Mouse (Mus musculus) midbrain, embryonic 11.5 days (tissue): ENCODE results near the gene Slc22a23. TPM values are rescaled to one million over a fixed set of nuclear protein-coding genes. Genes with fewer than 3 reads are reported as not detected.

Source experiments
- ATAC-seq: fragments of 200-750 bp; cut with Nextera tagmentation; 2 replicates; pipeline ENCODE4 v1.8.0; 2017; ENCODE audit warnings: moderate TSS enrichment, moderate library complexity; ENCODE audit not compliant: low FRiP score
- DNase-seq: peaks from one replicate; pipeline ENCODE4 v3.0.0; 2015; ENCODE audit warnings: low spot score; ENCODE audit errors: missing footprints
- H3K27ac ChIP-seq: fragments of 300-500 bp; sonication (generic); 2 replicates; pipeline ENCODE4 v1.5.1; 2014; ENCODE audit warnings: low read depth, low read length
- H3K27me3 ChIP-seq: fragments of 300-500 bp; sonication (generic); 2 replicates; pipeline ENCODE4 v1.6.1; 2014; ENCODE audit warnings: mild to moderate bottlenecking, low read length, moderate library complexity, mixed read lengths; ENCODE audit not compliant: control insufficient read depth, insufficient read depth
- H3K36me3 ChIP-seq: fragments of 300-500 bp; sonication (generic); 2 replicates; pipeline ENCODE4 v1.6.1; 2014; ENCODE audit warnings: mild to moderate bottlenecking, low read length, moderate library complexity, mixed read lengths; ENCODE audit not compliant: control insufficient read depth, insufficient read depth
- H3K4me1 ChIP-seq: fragments of 300-500 bp; sonication (generic); 2 replicates; pipeline ENCODE4 v1.6.1; 2014; ENCODE audit warnings: low read length; ENCODE audit not compliant: control insufficient read depth, insufficient read depth
- H3K4me2 ChIP-seq: fragments of 300-500 bp; sonication (generic); 2 replicates; pipeline ENCODE4 v1.6.1; 2014; ENCODE audit warnings: mild to moderate bottlenecking, moderate library complexity
- H3K4me3 ChIP-seq: fragments of 300-500 bp; sonication (generic); 2 replicates; pipeline ENCODE4 v1.5.1; 2014; ENCODE audit warnings: low read depth, low read length
- H3K9ac ChIP-seq: fragments of 300-500 bp; sonication (generic); 2 replicates; pipeline ENCODE4 v1.6.1; 2014; ENCODE audit warnings: low read length
- H3K9me3 ChIP-seq: fragments of 300-500 bp; sonication (generic); 2 replicates; pipeline ENCODE4 v1.6.1; 2016; ENCODE audit warnings: low read length; ENCODE audit not compliant: control insufficient read depth
- WGBS: fragments of 180-500 bp; shearing (Covaris S2); extraction: QIAGEN DNeasy Blood & Tissue Kit; methylation state at CpG from one replicate; pipeline ENCODE4 v1.1.7; 2014; 5-methylcytosine and 5-hydroxymethylcytosine counted together
- polyA plus RNA-seq: library from polyadenylated mRNA; unstranded; fragments of >200 nt; fragmentation: Nextera tagmentation; extraction: Ambion mirVana; gene quantifications from 2 replicates; pipeline ENCODE4 v1.2.1, GENCODE M21; 2014

Slc22a23 gene
- polyA plus RNA-seq, 1 experiment from 2014 or later: 18.5 TPM

DNA sequence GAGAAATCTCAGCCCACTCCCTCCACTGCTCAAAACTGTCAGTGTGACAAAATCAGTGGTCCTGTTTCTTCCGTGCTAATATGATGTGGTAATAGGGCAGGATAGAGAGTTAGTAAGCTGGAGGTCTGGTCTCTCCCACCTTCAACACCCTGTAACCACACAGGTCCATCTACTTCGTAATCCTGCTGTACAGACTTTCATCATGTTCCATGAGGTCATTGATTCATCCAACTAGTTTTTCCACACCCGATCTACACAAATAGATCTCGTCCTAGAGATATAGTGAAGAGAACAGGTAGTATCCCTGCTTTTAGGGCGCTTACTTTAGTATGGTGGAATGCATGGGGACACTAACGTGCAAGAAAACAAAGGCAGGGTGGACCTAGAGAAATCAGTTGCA, 63.6 kb downstream of the Slc22a23 start:
- Histone ChIP-seq H3K4me2 (no peak overlapping the region), H3K27ac (no peak overlapping the region), H3K4me3 (no peak overlapping the region), H3K36me3 (0 out of 2 replicates have a peak, but pooled peaks cover 6% of the 10 kb centered on the region), H3K9me3 (no peaks in the 10 kb centered on the region), H3K27me3 (no peaks in the 10 kb centered on the region), H3K9ac (no peak overlapping the region), H3K4me1 (peaks cover 5% of the 10 kb centered on the region)
- no peak for DNase-seq
- 91% methylated on average over 6 of the region's 6 CpGs for WGBS
- no peak for ATAC-seq

DNA sequence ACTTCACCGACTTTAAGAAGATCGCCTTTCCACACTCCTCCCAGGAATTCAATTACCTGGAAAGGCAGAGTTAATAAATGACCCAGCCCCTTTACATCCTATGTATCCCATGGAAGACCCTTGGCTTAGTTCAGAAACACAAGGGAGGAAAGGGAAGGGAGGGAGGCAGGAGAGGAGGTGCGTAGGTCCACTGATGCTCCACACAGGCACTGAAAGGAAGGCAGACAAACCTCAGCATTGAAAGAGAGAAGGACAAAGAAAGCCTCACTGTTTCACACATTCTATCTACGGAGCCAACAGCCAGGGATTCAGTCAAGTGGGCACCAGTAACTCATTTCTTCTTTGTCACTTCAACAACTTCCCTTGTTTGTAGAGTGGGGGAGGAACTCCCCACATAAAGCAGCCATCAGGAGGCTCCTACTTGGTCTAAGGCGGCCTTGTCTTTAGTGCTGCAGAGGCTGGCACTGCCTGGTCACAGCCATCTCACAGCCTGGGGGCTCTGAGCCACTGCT, 66.2 kb downstream of the Slc22a23 start:
- Histone ChIP-seq H3K4me2 (no peak overlapping the region), H3K27me3 (no peaks in the 10 kb centered on the region), H3K36me3 (0 out of 2 replicates have a peak, but pooled peaks cover 8% of the 10 kb centered on the region), H3K27ac (no peak overlapping the region), H3K9me3 (no peaks in the 10 kb centered on the region), H3K4me3 (no peak overlapping the region), H3K9ac (no peak overlapping the region), H3K4me1 (peaks cover 2% of the 10 kb centered on the region; the same call in 1 of the 2 replicates)
- DNase-seq: no peak
- peak; percentile 35 for ATAC-seq
- WGBS: 75% methylated on average over 5 of the region's 5 CpGs

DNA sequence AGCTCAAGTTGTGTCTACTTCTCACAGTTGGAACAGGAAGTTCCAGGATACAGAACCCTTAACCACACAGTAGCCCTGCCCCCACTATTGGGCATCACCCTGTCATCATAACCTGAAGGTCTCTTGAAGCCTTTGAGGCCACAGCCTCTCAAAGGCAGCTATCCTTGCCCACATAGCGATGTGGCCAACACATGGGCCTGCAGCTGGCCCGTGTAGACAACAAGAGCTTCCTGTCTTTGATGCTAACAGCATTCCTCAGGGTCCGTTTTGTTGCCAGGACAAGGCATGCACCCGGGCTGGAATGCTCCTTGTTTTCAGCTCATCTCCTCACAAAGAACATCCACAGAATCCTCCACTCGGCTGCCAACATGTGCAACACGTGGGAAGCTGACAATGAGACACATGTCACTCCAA, 66.7 kb downstream of the Slc22a23 start:
- Histone ChIP-seq H3K4me3 (no peak overlapping the region), H3K27me3 (no peaks in the 10 kb centered on the region), H3K4me2 (no peak overlapping the region), H3K27ac (no peak overlapping the region), H3K36me3 (0 out of 2 replicates have a peak, but pooled peaks cover 8% of the 10 kb centered on the region), H3K9ac (no peak overlapping the region), H3K4me1 (peaks cover 2% of the 10 kb centered on the region; the same call in 1 of the 2 replicates), H3K9me3 (no peaks in the 10 kb centered on the region)
- DNase-seq (peak; percentile 86), ATAC-seq (peak; percentile 54; the same call in 1 of the 2 replicates)
- WGBS: 33% methylated on average over 6 of the region's 6 CpGs

DNA sequence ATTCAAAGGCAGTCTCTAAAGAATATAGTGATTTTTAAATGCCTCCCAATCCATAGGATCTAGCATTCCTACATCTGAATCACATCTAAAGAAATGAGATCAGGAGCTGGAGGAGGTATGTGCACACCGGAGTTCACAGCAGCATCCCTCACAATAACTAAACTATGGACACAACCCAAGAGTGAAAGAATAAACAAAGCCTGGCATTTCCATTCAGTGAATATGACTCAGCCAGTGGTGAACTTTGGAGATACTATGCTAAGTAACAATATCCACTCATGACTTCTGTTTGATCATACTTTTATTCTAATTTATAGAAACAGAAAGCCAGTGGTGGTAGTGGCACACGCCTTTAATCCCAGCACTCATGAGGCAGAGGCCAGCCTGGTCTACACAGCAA, 67.4 kb downstream of the Slc22a23 start:
- 95% methylated on average over 2 of the region's 2 CpGs for WGBS
- Histone ChIP-seq H3K4me2 (no peak overlapping the region), H3K4me3 (no peak overlapping the region), H3K36me3 (0 out of 2 replicates have a peak, but pooled peaks cover 8% of the 10 kb centered on the region), H3K27ac (no peak overlapping the region), H3K9me3 (no peaks in the 10 kb centered on the region), H3K9ac (no peak overlapping the region), H3K27me3 (no peaks in the 10 kb centered on the region), H3K4me1 (peaks cover 4% of the 10 kb centered on the region; the same call in 1 of the 2 replicates)
- DNase-seq: no peak
- ATAC-seq: no peak

DNA sequence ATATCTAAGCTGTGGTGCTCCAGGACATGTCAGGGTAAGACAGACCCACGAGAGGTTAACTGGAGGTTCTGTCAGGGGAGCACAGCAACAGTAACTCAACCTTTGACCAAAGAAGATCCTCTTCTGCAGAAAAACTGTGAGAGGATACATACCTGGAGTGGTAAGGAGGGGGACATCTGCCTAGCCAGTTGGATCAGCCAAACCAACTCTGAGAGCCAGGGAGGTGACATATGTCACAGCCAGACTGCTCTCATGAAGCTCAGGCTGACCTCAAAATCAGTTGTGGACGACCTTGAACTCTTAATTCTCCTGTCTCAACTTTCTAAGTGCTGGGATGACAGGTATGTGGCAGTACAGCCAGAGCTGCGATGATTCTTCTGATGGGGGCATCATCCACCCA, 68.0 kb downstream of the Slc22a23 start:
- no peaks in the 10 kb centered on the region for H3K27me3 ChIP-seq
- no peak for ATAC-seq
- H3K4me1 ChIP-seq: peaks cover 11% of the 10 kb centered on the region
- DNase-seq: no peak
- no peak overlapping the region for H3K9ac ChIP-seq
- WGBS: 86% methylated on average over 3 of the region's 3 CpGs
- H3K4me3 ChIP-seq: no peak overlapping the region
- no peak overlapping the region for H3K4me2 ChIP-seq
- no peaks in the 10 kb centered on the region for H3K9me3 ChIP-seq
- H3K27ac ChIP-seq: no peak overlapping the region
- 0 out of 2 replicates have a peak, but pooled peaks cover 8% of the 10 kb centered on the region for H3K36me3 ChIP-seq

DNA sequence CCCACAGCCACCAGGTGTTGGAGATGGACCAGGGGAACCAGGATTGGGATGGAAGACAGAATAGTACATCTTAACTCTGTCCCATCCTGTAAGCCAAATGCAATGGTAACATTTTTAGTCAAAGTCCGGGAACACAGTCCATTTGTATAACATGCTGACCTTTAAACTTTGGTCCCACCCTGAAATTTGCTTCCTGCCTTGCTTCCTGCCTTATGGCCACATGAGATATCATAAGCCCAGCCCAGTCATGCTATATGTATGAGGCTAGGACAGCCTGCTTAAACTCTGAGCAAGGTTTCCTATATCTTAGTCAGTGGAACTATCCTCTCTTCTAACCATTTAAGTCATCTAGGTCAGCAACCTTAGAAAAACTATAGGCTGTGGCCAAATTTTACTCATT, 70.1 kb downstream of the Slc22a23 start:
- no peak overlapping the region for H3K9ac ChIP-seq
- 91% methylated on average over 1 of the region's 1 CpGs for WGBS
- DNase-seq (no peak), ATAC-seq (no peak)
- no peak overlapping the region for H3K4me3 ChIP-seq
- H3K4me1 ChIP-seq: peaks cover 15% of the 10 kb centered on the region
- H3K9me3 ChIP-seq: no peaks in the 10 kb centered on the region
- H3K27me3 ChIP-seq: no peaks in the 10 kb centered on the region
- no peak overlapping the region for H3K4me2 ChIP-seq
- 0 out of 2 replicates have a peak, but pooled peaks cover 6% of the 10 kb centered on the region for H3K36me3 ChIP-seq
- H3K27ac ChIP-seq: no peak overlapping the region

DNA sequence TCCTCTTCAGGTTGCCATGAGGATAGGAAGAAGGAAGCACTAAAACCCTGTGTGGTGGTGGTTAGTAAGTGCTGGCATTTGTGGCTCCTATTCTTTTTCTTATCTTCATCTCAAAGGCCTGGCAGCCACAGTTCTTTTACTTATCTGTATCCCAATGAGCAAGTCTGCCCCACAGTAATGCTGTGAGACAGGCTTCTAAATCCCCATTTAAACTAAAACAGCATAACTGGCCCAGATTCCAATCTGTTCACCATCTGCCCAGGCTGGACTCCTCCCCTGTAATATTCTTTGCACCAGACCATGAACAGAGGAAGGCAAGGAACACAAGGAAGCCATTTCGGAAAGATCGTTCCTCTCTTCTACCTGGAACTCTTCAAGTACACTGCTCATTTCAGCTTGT, 70.6 kb downstream of the Slc22a23 start:
- WGBS: 91% methylated on average over 2 of the region's 2 CpGs
- no peak for DNase-seq

DNA sequence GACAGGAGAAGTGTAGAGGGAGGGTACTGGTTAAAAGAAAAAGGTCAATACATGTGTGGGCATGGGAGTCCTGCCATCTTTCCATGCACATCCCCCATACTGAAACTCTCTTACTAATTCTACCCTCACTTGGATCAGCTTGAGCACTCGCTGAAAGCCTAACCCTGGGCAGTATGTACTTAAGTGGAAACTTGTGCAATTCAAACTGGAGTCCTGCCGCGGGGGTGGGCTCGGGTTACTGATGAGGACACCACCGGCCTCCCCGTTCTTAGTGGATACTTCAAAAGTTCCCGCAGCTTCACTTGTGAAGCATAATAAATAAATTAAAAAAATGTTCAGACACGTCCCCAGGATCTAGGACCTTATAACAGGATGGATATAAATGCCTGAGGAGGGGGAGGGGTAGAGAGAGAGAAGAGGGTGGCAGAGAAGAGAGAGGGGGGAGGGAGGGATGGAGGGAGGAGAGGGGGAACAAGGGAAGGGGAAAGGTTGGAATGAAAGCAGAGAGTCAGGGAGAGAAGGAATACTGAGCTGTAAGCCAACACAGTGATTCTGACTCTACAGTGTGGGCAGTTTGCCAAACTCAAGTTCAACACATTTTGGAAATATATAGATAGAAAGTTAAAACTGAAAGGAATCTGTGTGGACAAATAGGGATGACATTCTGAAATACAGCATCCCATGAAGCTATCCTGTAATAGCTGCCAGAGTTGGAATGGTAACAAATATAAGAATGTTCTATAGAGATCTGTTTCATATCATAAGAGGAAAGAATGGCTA, 72.5 kb downstream of the Slc22a23 start:
- Histone ChIP-seq H3K4me3 (no peak overlapping the region), H3K27me3 (no peaks in the 10 kb centered on the region), H3K4me2 (no peak overlapping the region), H3K4me1 (peaks cover 13% of the 10 kb centered on the region), H3K36me3 (0 out of 2 replicates have a peak, but pooled peaks cover 6% of the 10 kb centered on the region), H3K9ac (no peak overlapping the region), H3K9me3 (no peaks in the 10 kb centered on the region), H3K27ac (no peak overlapping the region)
- 43% methylated on average over 8 of the region's 8 CpGs for WGBS
- DNase-seq (no peak), ATAC-seq (no peak)

More for the DNA sequence above, 70.6 kb downstream of the Slc22a23 start:
- peaks cover 15% of the 10 kb centered on the region for H3K4me1 ChIP-seq
- no peak overlapping the region for H3K27ac ChIP-seq
- 0 out of 2 replicates have a peak, but pooled peaks cover 6% of the 10 kb centered on the region for H3K36me3 ChIP-seq
- no peak overlapping the region for H3K4me2 ChIP-seq
- H3K4me3 ChIP-seq: no peak overlapping the region
- no peaks in the 10 kb centered on the region for H3K27me3 ChIP-seq
- no peak overlapping the region for H3K9ac ChIP-seq
- no peaks in the 10 kb centered on the region for H3K9me3 ChIP-seq
- no peak for ATAC-seq

DNA sequence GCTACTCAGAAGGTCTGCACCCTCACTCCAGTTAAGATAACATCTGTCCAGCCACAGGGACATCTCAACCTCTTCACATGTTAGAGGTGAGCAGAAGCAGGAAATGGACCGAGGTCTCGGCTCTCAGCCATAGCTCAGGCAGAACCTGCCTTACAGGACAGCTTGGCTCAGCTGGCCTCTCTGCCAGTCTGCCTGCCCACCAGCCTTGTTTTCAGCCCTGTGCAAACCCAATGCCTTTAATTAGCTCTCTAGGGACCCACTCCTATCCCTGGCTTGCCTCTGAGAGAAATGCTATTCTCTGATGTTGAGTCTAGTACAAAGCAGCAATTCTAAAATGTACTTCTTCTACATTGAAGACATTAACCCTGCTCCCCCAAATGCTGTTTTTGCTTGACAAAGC, 73.3 kb downstream of the Slc22a23 start:
- Histone ChIP-seq H3K27me3 (no peaks in the 10 kb centered on the region), H3K27ac (no peak overlapping the region), H3K4me2 (no peak overlapping the region), H3K4me1 (peaks cover 13% of the 10 kb centered on the region), H3K36me3 (0 out of 2 replicates have a peak, but pooled peaks cover 4% of the 10 kb centered on the region), H3K9ac (no peak overlapping the region), H3K9me3 (no peaks in the 10 kb centered on the region), H3K4me3 (no peak overlapping the region)
- WGBS: 90% methylated on average over 2 of the region's 2 CpGs
- peak; percentile 58; the same call in 1 of the 2 replicates for ATAC-seq
- no peak for DNase-seq
